Mouse (Mus musculus) gastrocnemius, adult 2 months (tissue): ENCODE data around the gene Klhdc8b. TPM values are rescaled to one million over a fixed set of nuclear protein-coding genes. Genes with fewer than 3 reads are reported as not detected.

Experiments used
- DNase-seq: peaks from one replicate; pipeline ENCODE4 v3.0.0; 2022
- H3K27ac ChIP-seq: fragments of 200-600 bp; 2 replicates; pipeline ENCODE4 v1.8.1; 2022; ENCODE audit warnings: mild to moderate bottlenecking
- H3K4me3 ChIP-seq: fragments of 200-600 bp; 2 replicates; pipeline ENCODE4 v1.8.1; 2022; ENCODE audit warnings: mild to moderate bottlenecking, moderate library complexity
- CTCF ChIP-seq: fragments of 200-600 bp; IDR thresholded peaks from 2 replicates; pipeline ENCODE4 v1.8.1; 2022; ENCODE audit warnings: antibody characterized with exemption, mild to moderate bottlenecking, moderate library complexity
- intact Hi-C: fragments of 180-260 bp; cut with DNase I; formaldehyde crosslinking; loops from one replicate; pipeline ENCODE4 v1.15.1; 2025
- total RNA-seq, 2 experiments: library from RNA; stranded (reverse); gene quantifications; 2 replicates each; pipeline ENCODE4 v1.2.3; 2021

Klhdc8b gene
- total RNA-seq, 2 experiments from 2014 or later = 1.7 to 2.5 TPM

DNA sequence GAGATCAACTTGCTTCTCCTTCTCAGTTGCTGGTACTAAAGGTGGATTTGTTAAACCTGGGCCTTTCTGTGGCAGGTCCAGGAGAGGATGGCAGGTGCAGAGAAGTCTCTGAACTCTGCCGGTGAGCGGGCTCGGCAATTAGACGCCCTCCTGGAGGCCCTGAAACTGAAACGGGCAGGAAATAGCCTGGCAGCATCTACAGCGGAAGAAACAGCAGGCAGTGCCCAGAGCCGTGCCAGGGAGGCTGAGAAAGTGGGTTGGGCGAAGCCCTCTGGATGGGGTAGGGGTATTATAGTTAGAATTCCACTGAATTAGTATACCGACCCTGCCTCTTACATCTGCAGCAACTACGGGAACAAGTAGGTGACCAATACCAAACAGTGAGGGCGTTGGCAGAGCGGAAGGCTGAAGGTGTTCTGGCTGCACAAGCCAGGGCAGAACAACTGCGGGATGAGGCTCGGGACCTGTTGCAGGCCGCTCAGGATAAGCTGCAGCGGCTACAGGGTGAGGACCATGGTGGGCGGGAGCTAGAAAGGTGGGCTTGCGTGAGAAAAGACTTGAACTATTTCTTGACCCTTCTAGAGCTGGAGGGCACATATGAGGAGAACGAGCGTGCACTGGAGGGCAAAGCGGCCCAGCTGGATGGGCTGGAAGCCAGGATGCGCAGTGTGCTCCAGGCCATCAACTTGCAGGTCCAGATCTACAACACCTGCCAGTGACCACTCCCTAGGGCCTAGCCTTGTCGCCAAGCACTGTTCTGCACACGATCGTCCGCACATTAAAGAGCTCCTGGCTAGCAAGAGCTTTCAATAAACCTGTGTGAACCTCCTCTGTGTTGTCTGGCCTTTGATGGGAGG, 28.5 kb upstream of the Klhdc8b start:
- DNase-seq = no peak
- H3K4me3 ChIP-seq = peak overlapping the region; percentile 93
- intact Hi-C loops = loop anchor here (2.0 kb wide), 1 partner anchor 19 kb away; no protein-coding TSS in a partner anchor
- peak overlapping the region; percentile 97 for H3K27ac ChIP-seq
- TF ChIP-seq CTCF = no peak

DNA sequence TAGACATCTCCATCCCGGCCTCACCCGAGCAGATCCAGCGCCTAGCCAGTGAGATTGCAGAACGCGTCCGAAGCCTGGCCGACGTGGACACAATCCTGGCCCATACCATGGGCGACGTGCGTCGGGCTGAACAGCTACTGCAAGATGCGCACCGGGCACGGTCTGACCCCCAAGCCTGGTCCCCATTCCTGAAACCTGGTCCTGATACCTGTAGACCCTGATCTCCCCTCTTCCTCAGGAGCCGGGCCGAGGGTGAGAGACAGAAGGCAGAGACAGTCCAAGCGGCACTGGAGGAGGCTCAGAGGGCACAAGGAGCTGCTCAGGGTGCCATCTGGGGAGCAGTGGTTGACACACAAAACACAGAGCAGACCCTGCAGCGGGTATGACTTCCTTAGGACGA, 27.8 kb upstream of the Klhdc8b start:
- TF ChIP-seq CTCF = no peak
- no peak for DNase-seq
- peak overlapping the region; percentile 93; the same call in 1 of the 2 replicates for H3K4me3 ChIP-seq
- peak overlapping the region; percentile 97 for H3K27ac ChIP-seq
- intact Hi-C loops = no loop called here

DNA sequence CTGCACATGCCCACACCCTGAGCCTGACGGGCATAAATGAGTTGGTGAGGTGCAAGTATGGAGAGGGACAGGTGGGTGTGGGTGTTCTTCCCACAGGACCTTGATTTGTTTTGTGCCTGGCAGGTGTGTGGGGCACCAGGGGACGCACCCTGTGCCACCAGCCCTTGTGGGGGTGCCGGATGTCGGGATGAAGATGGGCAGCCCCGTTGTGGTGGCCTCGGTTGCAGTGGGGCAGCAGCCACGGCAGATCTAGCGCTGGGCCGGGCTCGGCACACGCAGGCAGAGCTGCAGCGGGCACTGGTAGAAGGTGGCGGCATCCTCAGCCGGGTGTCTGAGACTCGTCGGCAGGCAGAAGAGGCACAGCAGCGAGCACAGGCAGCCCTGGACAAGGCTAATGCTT, 27.0 kb upstream of the Klhdc8b start:
- no peak for TF ChIP-seq CTCF
- no peak overlapping the region for H3K27ac ChIP-seq
- DNase-seq = peak; percentile 14
- intact Hi-C loops = no loop called here
- H3K4me3 ChIP-seq = no peak overlapping the region

DNA sequence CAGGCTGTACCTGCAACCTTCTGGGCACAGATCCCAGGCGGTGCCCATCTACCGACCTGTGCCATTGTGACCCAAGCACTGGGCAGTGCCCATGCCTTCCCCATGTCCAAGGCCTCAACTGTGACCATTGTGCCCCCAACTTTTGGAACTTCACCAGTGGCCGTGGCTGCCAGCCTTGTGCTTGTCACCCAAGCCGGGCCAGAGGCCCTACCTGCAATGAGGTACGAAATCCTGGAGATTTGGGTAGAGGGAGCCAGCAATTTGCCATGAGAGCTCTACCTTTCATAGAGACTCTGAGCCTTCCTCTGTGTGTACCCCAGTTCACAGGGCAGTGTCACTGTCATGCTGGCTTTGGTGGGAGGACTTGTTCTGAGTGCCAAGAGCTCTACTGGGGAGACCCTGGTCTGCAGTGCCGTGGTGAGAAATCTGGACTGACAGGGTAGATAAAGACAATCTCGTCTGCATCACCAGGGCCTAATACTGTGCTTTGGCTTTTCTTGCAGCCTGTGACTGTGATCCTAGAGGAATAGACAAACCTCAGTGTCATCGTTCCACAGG, 25.7 kb upstream of the Klhdc8b start:
- intact Hi-C loops = no loop called here
- no peak for DNase-seq
- no peak overlapping the region for H3K27ac ChIP-seq
- no peak overlapping the region for H3K4me3 ChIP-seq
- no peak for TF ChIP-seq CTCF

DNA sequence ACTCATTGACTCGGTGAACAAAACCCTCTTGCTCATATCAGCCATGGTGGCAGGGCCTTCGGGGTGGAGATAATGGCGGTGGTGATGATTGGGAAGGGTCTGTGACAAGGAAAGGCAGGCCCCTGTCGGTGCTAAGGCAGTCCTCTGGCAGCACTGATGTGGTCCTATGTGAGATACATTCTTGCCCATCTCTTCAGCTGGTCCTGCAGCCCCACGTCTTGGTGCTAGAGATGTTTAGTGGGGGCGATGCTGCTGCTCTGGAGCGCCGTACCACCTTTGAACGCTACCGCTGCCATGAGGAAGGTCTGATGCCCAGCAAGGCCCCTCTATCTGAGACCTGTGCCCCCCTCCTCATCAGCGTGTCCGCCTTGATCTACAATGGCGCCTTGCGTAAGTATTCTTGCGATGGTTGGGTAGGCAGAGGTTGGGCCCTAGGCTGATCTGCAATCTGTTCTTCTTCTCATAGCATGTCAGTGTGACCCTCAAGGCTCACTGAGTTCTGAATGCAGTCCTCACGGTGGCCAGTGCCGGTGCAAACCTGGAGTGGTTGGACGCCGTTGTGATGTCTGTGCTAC, 24.0 kb upstream of the Klhdc8b start:
- intact Hi-C loops = no loop called here
- no peak overlapping the region for H3K4me3 ChIP-seq
- H3K27ac ChIP-seq = no peak overlapping the region
- TF ChIP-seq CTCF = no peak
- DNase-seq = no peak

DNA sequence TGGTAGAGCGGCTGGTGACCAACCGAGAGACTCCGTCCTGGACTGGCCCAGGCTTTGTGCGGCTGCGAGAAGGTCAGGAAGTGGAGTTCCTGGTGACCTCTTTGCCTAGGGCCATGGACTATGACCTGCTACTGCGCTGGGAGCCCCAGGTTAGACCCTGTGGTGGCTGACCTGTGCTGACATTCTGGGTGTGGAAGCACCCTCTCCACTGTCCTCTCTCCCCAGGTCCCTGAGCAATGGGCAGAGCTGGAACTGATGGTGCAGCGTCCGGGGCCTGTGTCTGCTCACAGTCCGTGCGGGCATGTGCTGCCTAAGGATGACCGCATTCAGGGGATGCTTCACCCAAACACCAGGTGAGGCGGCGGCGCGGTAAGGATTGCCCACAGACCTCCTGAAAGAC, 22.6 kb upstream of the Klhdc8b start:
- Histone ChIP-seq H3K4me3 (no peak overlapping the region), H3K27ac (no peak overlapping the region)
- intact Hi-C loops = no loop called here
- peak; percentile 16 for DNase-seq
- TF ChIP-seq CTCF = no peak

DNA sequence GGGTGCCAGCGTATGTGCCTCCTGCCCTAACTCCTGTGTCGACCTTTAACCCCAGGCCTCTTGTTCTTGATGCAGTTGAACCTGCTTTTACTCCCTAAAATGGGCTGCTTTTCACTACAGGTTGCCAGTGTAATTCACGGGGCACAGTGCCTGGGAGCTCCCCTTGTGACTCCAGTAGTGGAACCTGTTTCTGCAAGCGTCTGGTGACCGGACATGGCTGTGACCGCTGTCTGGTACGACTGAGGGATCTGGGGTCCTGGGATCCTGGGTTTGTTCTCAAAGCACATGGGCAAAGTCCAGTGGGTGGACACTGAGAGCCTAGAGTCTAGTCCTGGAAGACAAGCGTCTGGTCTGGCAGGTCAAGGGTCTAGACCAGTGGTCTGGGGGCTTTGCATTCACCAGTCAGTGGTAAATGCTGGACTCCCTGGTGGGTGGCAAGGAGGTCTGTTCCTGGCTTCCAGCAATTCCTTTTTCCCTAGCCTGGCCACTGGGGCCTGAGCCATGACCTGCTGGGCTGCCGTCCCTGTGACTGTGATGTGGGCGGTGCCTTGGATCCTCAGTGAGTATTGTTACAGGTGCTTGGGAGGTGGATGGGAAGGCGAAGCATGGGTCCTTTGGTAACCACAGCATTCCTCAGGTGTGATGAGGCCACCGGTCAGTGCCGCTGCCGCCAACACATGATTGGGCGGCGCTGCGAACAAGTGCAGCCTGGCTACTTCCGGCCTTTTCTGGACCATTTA, 21.8 kb upstream of the Klhdc8b start:
- no peak for TF ChIP-seq CTCF
- Histone ChIP-seq H3K4me3 (no peak overlapping the region), H3K27ac (no peak overlapping the region)
- intact Hi-C loops = no loop called here
- DNase-seq = peak; percentile 17

DNA sequence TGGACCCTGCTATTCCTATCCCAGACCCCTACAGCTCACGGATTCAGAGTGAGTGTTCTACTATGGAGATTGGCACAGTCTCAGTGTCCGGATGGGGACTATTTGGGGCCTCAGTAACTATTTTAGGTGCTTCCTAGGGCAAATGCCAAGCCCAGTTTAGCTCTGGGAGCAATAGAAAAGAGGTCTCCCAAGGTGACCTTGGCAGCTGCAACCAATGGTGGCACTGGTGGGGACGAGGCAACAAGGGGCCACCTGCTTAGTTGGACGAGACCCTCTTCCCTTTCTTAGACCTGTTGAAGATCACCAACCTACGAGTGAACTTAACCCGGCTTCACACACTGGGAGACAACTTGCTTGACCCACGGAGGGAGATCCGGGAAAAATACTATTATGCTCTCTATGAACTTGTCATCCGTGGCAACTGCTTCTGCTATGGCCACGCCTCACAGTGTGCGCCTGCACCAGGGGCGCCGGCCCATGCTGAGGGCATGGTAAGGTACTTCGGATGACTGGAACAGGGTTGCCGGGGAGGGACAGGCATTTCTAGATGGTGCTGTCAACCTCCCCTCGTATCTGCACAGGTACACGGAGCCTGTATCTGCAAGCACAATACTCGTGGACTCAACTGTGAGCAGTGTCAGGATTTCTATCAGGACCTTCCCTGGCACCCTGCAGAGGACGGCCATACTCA, 20.3 kb upstream of the Klhdc8b start:
- intact Hi-C loops = no loop called here
- H3K4me3 ChIP-seq = peak overlapping the region; percentile 86
- peak overlapping the region; percentile 96 for H3K27ac ChIP-seq

DNA sequence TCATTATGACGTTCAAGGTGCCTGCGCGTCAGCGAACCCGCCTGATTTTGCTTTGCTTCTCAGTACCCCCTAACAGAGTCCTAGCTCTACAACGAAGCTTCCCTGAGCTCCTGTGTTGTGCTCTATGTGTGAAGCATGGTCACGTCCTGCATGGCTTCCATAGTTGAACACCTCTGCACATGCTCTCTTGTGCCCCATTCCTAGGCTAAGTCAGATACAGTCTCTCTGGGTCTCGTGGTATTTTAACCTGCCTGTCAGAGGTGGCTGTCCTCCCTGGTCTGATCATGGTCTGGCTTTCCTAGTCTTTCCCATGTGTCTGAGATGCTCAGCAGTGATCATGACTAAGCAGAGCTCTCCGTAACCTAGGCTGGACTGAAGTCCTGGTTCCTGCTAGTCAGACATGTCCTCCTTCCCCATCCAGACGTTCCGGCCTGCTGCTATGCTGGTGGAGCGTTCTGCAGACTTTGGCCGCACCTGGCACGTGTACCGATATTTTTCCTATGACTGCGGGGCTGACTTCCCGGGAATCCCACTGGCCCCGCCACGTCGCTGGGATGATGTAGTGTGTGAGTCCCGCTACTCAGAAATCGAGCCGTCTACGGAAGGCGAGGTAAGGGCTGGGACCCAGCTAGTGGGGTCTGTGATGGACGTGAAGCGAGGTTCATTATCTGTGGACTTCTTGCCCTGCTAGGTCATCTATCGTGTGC, 19.6 kb upstream of the Klhdc8b start:
- intact Hi-C loops = no loop called here
- peak; percentile 35 for DNase-seq
- H3K27ac ChIP-seq = peak overlapping the region; percentile 96
- peak overlapping the region; percentile 86 for H3K4me3 ChIP-seq
- TF ChIP-seq CTCF = no peak

More for the DNA sequence above, 20.3 kb upstream of the Klhdc8b start:
- TF ChIP-seq CTCF = no peak
- DNase-seq = peak; percentile 49

DNA sequence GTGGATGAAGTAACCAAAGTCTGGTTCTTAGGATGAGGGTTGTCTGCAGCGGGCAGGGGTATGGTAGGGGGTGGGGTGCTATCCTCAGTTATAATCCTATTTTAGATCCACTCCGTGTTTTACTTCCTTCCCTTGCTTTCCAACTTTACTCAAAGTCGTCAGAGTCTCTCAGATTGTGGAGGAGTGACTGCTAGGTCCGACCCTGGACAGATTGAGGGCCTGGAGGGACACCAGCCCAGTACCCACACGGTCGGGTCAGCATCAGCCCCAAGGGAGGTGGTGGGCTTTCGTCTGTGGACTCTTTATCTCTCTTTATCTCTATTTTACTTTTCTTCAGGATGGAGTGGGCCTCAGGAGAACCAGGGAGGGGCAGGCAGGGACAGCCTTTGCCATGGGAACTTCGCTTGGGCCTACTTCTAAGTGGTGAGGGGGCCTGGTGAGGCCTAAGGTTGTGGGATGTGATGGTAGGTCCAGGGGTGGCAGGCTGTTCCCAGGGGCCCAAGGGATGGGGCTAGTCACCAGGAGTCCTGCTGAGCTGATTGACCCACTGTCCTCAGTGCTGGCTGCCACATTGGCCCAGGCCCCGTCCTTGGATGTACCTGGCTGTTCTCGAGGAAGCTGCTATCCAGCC, 18.5 kb upstream of the Klhdc8b start, which contains the start of gene Lamb2:
Lamb2 (plus strand) TSS at position 16 of the 631 bp plus-strand sequence.
- peak within 1 kb of the TSS; percentile 96 for H3K27ac ChIP-seq
- peak; percentile 66 for DNase-seq
- H3K4me3 ChIP-seq = peak within 1 kb of the TSS; percentile 86
- intact Hi-C loops = no loop called here
- TF ChIP-seq CTCF = no peak

DNA sequence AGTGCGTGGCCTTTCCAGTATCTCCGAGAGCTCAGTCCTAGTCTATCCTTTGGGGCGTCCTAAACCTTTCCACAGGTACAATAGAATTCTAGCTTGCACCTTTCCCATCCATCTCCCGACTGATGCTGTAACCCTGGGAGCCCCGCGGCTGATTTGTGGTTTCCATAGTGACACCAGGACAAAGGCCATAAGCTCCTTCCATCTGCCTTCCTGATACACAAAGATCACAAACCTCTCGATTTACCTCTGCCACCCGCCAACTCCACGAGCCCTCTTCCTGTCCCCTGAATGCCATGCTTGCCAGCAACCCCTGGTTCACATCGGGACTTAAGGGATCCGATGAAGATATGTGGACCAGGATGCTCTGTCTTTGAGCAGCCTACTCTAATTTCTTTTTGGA, 17.9 kb upstream of the Klhdc8b start:
- DNase-seq = peak; percentile 42
- peak overlapping the region; percentile 96 for H3K27ac ChIP-seq
- H3K4me3 ChIP-seq = peak overlapping the region; percentile 86
- no peak for TF ChIP-seq CTCF
- intact Hi-C loops = no loop called here
